Mouse (Mus musculus): ENCODE measurements around the gene Pknox2. TPM values are rescaled to one million over a fixed set of nuclear protein-coding genes. Genes with fewer than 3 reads are reported as not detected.

The Pknox2 gene
- total RNA-seq, 1 experiment from 2014 or later: not detected

DNA sequence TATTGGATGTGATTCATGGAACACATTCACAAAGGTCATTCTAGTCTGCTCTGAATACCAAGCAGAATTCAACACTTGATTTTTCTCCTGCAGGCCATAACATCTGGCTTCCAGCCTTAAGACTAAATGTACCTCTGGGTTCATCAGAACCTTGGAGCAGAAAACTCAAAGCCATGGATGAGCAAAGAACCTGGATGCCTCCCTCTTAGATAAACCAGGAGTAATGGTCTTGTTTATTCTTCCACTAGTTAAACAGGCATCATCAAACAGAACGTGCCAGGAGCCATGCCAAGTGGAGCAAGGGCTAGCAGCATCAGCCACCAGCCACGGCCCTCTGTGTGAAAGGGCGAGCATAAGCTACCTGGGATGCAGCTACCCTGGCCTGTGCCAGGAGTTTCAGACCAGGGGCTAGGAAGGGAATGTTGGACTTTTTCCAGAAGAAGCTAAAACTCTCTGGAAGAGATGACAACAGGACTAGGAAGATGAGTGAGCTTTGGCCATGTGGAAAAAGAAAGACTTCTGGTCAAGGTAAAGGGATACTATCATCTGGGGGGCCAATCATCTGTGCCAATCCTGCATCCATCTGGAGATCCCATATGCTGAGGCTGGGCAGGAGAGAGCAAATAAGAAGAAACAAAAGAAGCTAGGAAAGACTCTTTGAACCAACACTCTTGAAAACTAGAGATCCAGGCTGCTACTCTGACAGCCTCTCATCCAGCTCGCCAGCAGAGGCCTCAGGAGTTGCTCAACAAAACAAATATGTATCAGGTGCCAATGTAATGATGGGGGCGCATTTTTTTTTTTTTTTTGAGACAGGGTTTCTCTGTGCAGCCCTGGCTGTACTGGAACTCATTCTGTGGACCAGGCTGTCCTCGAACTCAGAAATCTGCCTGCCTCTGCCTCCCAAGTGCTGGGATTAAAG, 77.6 kb downstream of the Pknox2 start:
- ATAC-seq (replicated peaks; ENCODE audit: insufficient number of reproducible peaks, low FRiP score, low TSS enrichment, poor library complexity, severe bottlenecking): no peak

DNA sequence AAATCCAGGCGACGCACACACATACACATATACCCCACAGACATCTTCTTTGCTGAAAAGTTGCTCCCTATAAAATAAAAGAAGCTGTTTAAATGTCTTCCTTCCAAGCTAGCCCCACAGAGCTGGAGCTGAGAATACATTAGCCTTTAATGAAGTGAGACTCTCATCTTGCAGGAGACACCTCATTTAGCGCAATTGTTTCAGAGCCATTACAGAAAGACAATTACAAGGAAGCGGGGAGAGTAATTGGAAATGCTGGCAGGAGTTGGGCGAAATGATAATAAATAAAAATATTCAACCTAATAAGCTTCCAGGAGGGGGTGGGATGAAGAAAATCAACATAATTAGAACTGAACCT, 79.8 kb downstream of the Pknox2 start:
- ATAC-seq (replicated peaks; ENCODE audit: insufficient number of reproducible peaks, low FRiP score, low TSS enrichment, poor library complexity, severe bottlenecking): no peak

DNA sequence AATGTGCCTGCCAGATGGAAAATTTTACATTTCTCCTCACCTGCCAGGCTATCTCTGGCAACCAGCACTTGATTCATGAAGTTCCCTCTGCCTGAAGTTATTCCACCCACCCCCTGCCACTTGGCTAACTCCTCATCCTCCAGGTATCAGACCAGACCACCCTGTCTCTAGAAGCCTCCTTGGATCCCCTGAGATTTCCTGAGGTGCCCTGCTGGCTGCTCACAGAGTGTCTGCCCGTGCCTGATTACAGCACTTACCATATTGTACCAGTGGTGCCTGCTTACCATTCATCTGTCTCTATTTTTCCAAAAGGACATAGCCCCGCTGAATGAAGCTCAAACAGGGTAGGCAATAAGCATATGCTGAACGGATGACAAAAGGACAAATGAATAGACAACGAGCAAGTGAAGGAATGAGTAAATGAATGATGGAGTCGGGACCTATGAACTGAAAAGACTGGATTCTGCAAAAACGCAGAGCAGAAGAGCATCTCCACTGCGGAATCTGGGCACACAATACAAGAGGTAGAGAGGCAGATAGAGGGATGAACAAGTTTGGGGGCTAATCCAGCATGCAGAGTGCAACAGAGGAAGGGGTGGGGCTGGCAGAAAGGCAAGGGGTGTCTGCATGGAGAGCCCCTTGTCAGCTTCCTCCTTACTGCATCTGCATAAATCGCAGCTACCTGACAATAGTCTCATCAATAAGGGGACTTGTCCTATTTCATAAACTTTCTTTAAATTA, 80.3 kb downstream of the Pknox2 start:
- ATAC-seq (replicated peaks; ENCODE audit: insufficient number of reproducible peaks, low FRiP score, low TSS enrichment, poor library complexity, severe bottlenecking): no peak

DNA sequence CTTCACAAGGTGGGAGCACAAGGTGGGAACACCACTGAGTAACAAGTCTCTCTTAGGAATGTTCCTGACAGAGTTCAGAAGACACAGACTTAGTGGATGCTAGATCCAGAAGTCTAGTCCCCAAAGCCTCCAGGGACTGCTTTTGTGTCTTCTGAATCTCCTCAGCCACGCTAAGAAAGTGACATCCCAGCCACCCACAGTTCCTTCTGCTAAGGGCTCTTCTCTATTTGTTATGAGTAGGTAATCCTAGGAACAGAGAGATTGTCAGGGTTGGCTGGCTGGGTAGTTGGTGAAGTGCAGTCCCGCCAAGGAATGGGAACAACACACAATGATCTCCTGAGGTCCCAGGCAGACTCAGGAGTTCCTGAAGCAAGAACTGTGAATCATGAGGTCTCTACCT, 85.6 kb downstream of the Pknox2 start:
- no peak for ATAC-seq (replicated peaks; ENCODE audit: insufficient number of reproducible peaks, low FRiP score, low TSS enrichment, poor library complexity, severe bottlenecking)

DNA sequence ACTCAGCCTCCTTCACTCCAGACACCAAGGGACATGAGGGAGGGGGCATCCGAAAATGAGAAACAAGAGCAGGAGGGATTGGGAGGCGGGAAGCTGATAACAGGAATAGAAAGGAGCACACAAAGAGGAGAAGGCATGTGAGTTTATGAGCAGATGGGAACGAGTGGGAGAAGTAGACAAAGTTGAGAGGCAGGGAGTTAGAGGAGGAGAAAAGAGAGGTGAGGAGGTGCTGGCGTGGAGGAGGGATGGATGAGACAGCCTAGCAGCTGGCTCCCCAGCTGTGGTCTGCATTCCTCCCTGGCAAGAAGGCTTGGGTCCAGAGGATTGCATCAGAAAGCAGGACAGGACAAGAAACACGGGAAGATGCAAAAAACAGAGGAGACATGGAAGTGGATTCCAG, 92.5 kb downstream of the Pknox2 start:
- no peak for ATAC-seq (replicated peaks; ENCODE audit: insufficient number of reproducible peaks, low FRiP score, low TSS enrichment, poor library complexity, severe bottlenecking)

DNA sequence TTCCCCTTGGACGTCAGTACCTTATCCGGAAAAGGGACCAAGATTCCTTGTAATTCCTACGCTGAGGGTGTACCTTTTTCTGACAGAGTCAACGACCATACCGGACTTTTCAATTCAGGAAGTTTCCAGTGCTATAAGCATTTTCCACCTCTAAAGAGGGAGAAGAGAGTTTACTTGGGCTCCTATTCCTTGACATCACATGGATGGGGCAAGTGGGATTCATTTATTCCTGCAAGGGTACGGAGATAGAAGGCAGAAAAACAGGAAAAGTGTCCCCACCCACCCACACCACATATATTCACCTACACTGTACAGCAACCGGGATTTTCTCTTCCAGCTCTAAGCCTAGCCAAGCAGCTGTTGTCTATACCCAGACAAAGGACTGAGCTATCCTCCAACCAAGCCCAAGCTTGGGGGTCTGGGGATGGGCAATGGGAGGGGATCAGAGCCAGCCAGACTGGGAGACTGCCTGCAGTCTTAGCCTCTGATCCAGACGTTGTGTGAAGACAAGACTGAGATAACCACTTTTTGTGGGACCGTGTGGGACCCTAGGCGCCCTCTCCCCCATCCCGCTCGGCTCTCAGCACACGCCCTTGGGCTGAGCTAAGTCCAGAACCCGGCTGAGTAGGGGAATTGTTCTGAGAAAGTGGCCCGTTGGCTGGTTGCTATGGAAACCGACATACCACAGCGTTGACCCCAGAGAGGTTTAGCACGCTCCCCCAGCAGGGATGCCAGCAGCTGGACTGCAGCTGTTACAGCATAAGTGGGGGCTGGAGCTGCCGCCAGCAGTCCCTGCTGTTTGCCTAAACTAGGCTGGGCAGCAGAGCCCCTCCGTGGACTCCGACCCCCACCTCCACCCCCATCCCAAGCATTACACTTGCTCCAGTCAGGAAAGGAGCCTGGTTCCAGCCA, 93.3 kb downstream of the Pknox2 start:
- no peak for ATAC-seq (replicated peaks; ENCODE audit: insufficient number of reproducible peaks, low FRiP score, low TSS enrichment, poor library complexity, severe bottlenecking)

DNA sequence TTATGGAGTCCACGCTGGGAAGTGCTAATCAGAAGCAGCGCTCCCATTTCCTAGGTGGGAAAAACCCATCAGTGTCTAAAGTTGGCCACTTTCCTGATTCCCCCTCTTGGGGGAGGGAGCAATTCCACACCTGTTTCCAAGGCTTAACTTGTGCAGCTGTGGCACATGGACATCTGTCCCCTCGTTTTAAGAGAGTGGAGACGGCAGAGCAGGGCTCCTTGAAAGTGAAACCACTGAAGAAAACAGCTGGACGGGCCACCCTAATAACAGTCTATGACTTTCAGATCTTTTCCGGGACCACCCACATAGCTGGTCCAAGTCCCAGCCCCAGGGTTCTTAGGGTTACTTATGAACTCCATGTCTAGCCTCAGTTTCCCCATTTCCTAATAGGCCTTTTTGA, 94.2 kb downstream of the Pknox2 start:
- no peak for ATAC-seq (replicated peaks; ENCODE audit: insufficient number of reproducible peaks, low FRiP score, low TSS enrichment, poor library complexity, severe bottlenecking)

DNA sequence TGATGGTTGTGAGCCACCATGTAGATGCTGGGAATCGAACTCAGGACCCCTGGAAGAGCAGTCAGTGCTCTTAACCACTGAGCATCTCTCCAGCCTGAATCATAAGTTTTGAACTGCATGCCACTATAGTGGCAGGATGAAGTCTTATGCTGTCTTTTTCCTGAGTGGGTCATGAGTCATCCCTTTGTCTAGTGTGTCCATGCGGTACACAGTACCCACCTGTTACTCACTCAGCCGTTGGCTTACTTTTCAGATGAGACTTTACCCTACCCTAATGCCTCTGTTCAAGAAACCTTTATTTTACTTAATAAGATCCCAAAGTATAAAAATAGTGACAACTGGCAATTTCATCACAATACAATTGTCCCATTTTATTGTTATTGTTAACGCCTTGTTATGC, 95.5 kb downstream of the Pknox2 start:
- no peak for ATAC-seq (replicated peaks; ENCODE audit: insufficient number of reproducible peaks, low FRiP score, low TSS enrichment, poor library complexity, severe bottlenecking)

DNA sequence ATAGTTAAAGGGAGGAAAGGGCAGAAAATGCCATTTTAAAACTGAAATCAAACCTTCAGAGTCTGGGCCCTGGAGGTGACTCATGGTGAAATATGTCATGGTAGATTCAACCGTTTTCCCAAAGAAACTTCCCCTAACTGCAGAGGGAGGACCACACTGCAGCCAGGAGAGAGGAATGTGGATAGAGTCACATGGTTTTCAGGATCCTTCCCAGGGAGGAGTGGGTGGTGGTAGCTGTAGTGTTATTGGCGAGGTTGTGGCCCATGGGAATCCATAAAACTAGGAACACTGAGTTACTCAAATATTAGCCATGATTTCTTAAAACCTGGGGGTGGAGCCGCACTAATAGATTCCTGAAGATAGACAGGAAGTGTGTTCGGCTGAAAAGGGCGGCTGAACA, 99.7 kb downstream of the Pknox2 start:
- no peak for ATAC-seq (replicated peaks; ENCODE audit: insufficient number of reproducible peaks, low FRiP score, low TSS enrichment, poor library complexity, severe bottlenecking)

DNA sequence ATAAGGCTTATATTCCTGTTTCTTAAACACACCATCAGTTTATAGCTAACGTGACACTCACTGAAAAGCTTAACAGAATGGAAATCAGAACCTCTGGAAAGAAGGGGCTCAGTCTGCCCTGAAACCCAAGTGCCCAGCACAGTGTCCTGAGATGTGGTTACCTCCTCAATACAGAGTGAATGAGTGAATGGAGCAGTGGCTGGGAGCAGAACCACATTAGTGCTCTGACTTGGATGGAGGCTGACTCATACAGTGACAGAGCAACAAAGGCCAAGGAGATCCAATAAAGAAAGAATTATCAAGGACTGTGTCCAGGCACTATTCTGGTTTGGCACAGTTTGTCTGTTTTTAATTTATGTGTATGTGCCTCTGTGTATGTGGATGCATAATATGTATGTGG, 101.3 kb downstream of the Pknox2 start:
- no peak for ATAC-seq (replicated peaks; ENCODE audit: insufficient number of reproducible peaks, low FRiP score, low TSS enrichment, poor library complexity, severe bottlenecking)

DNA sequence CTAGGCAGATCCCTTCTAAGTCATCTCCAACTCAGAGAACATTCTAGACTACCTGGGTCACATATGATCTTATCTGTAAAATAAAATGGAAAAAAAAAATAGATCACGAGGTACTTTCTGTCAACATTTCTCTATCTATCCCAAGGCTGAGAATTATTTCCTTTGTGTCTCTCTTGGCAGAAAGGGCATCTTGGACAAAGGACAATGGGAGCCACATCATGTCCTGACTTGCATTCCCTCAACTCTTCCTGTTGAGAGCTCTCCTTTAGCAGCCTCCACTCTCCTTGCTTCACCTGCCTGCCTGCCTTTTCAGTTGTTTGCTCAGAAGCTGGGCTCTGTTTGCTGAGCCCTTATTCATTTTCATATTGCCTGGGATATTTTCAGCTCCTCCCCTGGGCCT, 103.0 kb downstream of the Pknox2 start:
- no peak for ATAC-seq (replicated peaks; ENCODE audit: insufficient number of reproducible peaks, low FRiP score, low TSS enrichment, poor library complexity, severe bottlenecking)

DNA sequence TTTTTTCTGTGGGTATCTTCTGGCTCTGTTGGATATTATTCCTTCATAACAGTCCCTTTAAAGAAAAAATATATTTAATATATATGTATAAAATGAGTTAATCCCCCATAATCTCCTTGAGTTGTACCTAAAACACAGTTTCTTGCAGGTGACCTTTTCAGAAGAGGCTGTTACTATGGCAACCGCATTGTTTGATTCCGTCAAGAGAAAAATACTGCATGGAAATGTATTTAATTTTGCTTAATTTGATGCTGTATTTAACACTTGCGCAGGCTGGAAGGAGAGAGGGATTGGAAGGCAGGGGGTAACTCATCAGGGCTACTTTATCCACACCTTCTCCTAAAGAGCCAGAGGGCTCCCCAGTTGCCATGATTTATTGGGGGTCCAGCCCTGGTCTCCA, 108.3 kb downstream of the Pknox2 start:
- no peak for ATAC-seq (replicated peaks; ENCODE audit: insufficient number of reproducible peaks, low FRiP score, low TSS enrichment, poor library complexity, severe bottlenecking)

DNA sequence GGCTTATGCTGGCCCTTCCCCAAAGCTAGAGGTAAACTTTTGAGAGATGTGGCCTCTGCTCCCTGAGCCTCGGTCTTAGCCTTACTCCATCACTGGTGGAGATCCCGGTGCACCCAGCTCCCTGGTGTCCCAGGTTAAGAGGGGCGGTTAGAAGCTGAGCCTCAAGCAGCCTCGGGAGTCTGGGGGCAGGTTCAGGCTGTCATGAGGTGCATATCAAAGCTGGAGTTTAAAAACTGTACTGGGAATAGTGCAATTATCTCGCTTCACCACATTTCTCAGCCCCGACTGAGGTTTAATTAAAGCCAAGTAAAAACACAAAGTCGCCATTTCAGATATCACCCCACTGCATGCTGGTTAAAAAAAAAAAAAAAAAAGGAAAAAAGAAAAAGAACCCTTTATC, 108.8 kb downstream of the Pknox2 start:
- no peak for ATAC-seq (replicated peaks; ENCODE audit: insufficient number of reproducible peaks, low FRiP score, low TSS enrichment, poor library complexity, severe bottlenecking)

DNA sequence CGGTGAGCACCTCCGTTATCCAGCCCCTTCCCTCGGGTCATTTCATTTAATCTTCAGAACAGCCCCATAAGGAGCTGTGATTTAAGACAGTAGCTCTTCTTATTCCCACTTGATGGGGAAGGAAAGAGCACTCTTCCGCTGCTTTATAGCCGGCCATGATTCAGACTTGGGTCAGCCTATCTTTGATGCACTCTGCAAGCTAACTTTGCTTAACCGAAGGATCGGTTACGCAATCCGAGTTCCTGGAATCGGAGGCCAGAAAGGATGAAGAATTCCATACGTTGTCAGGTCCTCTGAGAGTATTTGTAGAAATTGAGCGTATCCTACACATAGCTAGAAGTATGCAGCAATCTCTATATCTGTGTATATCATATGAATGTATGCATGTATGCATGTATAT, 109.8 kb downstream of the Pknox2 start:
- ATAC-seq (replicated peaks; ENCODE audit: insufficient number of reproducible peaks, low FRiP score, low TSS enrichment, poor library complexity, severe bottlenecking): no peak

DNA sequence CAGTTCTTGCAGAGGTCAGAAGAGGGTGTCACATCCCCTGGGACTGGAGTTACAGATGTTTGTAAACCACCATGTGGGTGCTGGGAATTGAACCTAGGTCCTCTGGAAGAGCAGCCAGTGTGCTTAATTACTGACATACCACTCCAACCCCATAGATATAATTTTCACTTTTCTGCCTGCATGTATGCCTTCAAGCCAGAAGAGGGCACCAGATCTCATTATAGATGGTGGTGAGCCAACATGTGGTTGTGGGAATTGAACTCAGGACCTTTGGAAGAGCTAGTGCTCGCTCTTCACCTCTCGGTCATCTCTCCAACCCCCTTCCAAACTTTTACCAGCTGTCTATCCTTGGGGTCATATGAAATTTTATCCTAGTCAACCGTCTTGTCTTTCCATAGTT, 112.0 kb downstream of the Pknox2 start:
- no peak for ATAC-seq (replicated peaks; ENCODE audit: insufficient number of reproducible peaks, low FRiP score, low TSS enrichment, poor library complexity, severe bottlenecking)

DNA sequence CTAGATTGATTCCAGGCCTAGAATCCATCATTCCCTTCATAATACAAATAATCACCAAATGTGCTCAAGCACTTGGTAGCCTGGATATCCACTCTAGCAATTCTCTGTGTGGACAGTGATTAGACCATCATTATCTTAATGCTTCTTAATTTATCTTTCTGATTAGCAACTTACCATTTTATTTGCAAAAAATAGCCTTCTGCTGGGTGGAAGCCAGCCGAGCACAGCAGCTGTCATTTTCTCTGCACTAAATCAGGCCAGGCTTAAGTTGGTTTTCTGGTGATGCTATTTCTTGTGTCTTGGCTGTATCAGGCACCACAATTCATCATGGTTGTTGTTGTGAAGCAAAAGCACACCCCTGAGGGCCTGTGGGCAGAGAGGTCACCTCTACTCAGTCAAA, 112.9 kb downstream of the Pknox2 start:
- ATAC-seq (replicated peaks; ENCODE audit: insufficient number of reproducible peaks, low FRiP score, low TSS enrichment, poor library complexity, severe bottlenecking): no peak

DNA sequence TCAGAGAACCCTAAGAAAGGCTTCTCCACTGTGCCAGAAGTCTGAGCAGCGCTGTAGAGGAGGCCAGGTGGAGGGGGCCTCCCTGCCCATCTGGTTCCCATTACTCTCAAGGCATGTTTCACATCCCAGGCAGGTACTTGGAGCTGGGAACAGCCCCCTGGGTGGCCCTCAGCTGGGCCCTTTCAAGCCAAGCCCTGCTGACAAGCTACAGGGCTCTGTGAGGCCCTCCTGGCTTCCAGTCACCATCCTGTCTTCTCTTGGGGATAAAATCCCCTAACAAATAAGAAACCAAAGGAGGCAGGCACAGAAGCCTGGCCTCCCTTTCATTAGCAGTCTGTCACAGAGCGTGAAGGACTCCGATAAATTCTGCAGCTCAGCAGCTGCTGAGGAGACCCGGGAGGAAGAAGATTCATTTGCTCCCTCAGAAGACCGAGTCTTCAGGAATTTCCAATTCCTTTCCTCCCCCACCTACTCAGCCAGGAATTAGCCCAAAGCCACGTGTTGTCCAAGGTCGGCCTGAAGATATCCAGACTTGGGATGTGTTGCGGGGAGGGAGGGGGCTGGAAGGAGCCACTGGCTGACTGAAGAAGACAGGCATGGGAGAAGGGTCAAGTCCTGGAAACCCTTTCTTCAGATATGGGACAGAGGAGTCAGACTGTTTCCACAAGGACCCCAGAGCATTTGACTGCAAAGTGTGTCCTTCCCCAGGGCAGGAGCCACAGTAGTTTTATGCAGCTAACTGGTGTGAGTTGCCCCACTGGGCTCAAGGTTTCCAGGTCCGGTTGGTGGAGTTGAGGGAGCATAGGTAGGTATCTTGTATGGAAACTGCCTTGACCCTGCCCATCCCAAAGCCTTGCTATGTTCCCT, 116.6 kb downstream of the Pknox2 start:
- ATAC-seq (replicated peaks; ENCODE audit: insufficient number of reproducible peaks, low FRiP score, low TSS enrichment, poor library complexity, severe bottlenecking): no peak

DNA sequence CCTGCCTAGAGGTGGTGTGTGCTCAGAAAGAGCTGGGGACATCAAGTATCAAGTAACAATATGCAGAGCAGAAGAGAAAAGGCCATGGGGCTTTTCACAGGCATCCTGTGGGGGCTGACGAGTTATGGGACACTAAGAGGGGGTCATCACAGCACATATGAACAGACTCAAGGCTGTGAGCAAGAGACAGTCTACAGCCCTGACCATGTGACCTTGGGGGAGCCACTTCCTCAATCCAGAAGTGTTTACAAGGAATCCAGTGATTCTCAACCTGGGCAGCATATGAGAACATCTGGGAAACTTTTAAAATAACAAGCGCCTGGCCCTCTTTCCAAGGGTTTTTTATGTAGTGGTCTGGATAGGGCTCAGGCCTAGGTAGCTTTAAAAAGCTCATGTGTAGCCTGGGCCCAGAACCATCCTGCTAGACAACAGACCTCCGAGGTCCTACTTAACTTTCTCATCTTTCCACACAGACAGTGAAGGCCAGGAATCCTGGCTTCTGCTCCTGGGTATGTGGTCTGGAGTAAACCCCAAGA, 117.3 kb downstream of the Pknox2 start:
- ATAC-seq (replicated peaks; ENCODE audit: insufficient number of reproducible peaks, low FRiP score, low TSS enrichment, poor library complexity, severe bottlenecking): no peak

Measured in monocyte, adult 5-6 weeks (primary cell).